Mouse (Mus musculus) heart, postnatal 0 days (tissue): Measurements from ENCODE around the gene Sall4.

Experiments used
- CTCF ChIP-seq: IDR thresholded peaks from 2 replicates; pipeline ENCODE4 v1.5.1; 2016; ENCODE audit warnings: antibody characterized with exemption, control low read depth, low read depth
- EP300 ChIP-seq: IDR thresholded peaks from 2 replicates; pipeline ENCODE4 v1.6.1; 2016; ENCODE audit warnings: antibody characterized with exemption, low read depth

DNA sequence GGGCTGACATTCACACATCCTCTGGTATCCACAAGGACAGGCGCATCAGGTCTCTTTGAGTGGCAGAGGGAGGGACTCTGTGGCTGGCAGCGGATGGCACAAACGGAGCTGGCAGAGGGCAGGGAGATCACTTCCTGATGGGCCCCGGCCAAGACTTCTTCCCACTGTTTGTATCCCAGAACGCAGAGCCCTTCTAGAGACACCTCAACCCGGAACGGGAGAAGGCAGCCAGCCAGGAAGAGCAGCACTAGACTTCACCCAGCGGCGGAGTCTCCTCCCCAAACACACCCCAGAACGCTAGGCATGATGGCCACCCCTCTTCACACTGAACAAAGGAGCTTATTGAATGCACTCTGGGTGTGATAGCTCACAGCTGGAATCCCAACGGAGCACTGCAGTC, 33.7 kb downstream of the Sall4 start:
- TF ChIP-seq CTCF (no peak), EP300 (no peak)
